Mouse (Mus musculus): Measurements from ENCODE around the gene Bcas3.
"Not testable (repeated sequence)": the region's sequence is repeated elsewhere in the genome, so short reads cannot be mapped to it uniquely, and the experiment has no call there.

Bcas3 gene

DNA sequence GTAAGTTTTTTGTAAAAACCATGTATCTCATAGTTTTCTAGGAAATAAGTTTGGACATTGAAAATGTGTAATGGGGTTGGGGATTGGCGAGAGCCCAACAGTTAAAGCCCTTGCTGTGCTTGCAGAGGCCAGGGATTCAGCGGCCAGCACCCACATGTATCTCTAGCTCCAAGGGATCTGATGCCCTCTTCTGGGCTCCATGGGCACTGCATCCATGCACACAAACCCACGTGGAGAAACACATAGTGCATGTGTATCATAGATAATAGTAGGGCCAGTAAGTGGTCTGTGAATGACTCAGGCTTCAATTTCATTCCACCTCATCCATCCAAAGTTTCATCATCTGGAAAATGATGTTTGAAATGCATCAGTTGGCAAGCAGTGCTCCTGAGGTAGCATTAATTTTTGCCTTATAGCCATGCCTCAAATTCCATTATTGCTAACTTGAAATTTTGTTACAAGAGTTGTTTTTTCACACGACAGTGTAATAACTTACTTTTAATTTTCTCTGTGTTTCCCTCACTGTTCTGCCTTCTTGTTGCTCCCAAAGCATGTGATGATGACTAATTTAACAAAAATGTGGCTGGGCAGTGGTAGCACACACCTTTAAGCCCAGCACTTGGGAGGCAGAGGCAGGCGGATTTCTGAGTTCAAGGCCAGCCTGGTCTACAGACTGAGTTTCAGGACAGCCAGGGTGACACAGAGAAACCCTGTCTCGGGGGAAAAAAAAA lies 129.9 kb downstream of the Bcas3 start:
- DNase-seq (ENCODE audit: low read depth, low spot score): peak; percentile 64

DNA sequence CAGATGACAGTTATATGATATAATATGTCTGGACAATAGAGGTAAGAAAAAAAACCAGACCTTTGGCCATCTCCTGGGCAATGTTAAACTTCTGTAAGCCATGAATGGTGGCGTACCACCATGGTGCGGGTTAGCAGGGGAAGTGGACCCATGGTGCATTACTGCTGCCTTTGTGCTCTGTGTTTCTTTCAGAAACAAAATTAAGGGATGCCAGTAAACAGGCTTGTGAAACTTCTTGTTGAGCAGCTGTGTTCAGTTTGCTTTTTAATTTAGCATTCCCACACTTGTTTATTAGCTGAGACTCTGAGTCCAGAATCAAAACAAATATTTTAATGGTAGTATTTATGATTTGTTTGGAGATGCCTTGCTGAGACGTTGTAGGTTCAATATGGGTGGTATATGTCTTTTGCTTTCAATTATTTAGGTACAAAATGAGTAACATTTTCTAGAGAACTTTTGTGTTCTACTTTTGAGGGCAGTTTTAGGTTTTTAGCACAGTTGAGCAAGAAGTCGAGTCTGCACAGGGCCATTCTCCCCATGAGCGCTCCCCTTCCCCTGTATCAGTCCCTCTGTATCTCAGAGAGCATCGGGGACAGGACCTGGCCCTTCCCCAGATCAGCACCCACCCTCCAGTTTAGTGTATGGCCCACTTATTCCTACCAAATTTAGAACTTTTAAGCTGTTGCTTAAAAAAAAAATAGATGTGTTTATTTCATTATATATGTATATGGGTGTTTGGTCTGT lies 132.4 kb downstream of the Bcas3 start:
- DNase-seq (ENCODE audit: low read depth, low spot score): no peak

DNA sequence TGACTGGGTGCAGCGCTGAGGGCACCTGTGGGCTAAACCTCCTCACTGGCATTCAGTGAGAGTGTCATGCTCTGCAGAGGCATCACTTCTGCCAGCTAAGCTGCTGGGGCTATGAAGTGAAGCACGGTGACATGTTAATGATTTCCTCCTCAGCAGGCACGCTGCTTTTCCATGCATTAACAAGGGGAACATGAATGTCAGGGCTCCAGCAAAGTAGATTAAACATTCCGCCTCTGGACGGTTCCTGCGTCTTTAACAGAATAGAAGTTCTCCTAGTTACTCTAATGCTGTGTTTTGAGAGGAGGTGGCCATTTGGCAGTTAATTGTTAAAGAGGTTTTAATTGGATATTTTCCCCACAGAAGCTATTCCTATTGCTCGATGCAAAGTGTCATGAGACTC lies 134.5 kb downstream of the Bcas3 start:
- DNase-seq (ENCODE audit: low read depth, low spot score): no peak

DNA sequence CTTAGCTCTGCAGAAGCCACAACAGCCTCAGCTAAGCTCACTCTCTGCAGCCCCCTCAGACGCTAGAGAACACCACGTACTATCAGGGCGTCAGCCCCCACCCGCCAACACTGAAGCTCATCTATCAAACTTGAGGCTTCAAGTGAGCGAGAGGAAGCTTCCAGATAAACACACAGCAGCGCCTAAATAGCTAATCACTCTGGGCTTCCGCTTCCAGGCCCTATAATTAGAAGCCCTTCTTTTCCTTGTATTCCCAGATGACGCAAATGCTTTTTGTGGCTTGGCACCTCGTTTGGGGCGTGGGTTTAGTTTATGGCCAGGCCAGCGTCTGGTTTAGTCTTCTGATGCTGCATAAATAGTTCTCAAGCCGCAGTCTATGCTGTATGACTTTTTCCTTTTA lies 139.3 kb downstream of the Bcas3 start:
- no peak for DNase-seq (ENCODE audit: low read depth, low spot score)

DNA sequence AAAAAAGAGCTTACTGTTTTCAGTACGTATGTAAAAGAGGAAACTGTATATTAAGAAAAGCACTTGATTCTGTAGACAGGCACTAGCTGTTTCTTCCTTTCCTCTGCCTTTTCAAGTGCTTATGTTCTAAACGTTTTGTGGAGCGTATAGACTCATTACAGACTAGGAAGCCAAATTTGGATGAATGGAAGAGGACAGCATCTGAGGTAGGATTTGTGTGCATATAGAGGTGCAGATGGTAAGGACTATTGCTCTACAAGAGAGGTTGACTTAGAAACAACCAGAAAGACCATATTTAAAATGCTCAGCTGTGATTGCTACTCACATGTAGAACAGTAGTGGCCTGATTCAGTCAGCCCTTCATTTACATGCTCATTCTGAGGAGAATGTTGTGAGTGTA lies 139.7 kb downstream of the Bcas3 start:
- DNase-seq (ENCODE audit: low read depth, low spot score): no peak

DNA sequence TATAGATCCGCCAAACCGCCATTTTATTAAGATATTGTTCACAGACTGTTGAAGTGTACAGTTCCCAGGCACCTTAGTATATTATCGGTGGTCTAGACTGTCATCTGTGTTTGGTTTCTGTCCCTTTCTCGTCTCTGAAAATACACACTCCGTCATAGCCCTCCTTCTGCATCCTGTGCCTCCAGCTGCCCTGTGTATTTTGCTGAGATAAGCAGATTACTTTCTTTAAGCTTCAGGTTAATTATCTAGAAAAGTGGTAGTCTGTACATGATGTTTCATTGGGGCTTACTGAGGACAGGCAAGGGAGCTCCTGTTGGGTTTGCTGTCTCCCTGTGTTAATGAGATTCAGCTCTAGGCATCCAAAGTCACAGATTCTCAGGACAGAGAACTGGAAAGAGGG lies 146.6 kb downstream of the Bcas3 start:
- DNase-seq (ENCODE audit: low read depth, low spot score): no peak

DNA sequence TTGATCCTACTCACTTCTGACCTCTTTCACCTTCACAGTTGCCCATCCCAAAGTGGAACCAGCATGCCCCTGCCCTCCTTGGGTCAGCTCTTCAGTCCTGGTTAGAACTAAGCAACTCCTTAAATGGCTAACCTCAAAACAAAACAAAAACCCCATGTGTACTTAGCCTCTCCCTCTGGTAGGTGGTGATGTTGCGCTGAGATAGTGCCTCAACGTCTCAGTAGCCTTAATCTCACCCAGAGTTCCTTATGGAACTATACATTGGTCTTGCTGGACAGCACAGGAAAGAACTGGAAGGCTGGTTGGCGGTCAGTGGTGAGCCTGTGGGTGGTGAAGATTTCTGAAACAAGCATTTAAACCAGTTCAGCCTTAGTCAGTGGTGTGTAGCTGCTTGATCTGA lies 149.1 kb downstream of the Bcas3 start:
- no peak for DNase-seq (ENCODE audit: low read depth, low spot score)

DNA sequence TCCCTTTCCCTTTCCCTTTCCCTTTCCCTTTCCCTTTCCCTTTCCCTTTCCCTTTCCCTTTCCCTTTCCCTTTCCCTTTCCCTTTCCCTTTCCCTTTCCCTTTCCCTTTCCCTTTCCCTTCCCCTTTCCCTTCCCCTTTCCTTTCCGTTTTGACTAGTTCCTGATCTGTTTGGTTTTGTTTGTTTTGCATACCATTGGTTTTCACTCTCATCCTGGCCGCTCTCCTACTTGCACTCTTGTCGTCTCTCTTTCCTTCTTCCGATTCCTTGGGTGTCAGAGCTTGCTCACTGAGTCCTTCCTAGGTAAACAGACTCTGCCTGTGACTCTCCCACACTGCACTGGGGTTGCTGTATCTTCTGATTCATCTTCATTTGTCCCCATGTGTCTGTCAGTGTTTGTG lies 151.8 kb downstream of the Bcas3 start:
- not testable (repeated sequence) for DNase-seq (ENCODE audit: low read depth, low spot score)

DNA sequence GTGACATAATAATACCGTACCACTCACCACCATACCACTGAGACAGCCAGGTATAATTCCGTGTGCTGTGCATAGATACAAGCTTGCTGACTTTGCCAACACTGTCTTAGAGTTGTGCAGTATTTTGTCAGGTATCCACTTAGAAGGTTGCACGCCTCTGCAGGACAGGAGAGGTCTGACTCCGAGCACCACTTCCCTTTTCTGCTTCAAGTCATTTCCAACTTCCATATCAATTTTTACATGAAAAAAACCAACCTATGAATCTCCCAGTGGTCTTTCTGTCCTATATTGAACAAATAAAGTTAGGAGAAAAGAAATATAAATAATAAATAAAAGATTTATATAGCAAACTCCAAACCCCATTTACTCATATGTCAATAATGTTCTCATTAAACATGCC lies 152.8 kb downstream of the Bcas3 start:
- no peak for DNase-seq (ENCODE audit: low read depth, low spot score)

DNA sequence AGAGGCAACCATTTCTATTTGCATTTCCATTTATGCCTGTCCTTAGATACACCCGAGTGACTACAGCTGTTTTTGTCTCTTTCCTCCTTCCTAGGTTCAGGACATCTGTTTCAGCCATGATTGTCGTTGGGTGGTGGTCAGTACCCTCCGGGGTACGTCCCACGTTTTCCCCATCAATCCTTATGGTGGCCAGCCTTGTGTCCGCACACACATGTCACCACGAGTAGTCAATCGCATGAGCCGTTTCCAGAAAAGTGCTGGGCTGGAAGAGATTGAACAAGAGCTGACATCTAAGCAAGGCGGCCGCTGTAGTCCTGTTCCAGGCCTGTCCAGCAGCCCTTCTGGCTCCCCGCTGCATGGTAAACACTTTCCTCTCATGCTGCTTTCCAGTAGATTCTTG lies 156.4 kb downstream of the Bcas3 start:
- DNase-seq (ENCODE audit: low read depth, low spot score): no peak

DNA sequence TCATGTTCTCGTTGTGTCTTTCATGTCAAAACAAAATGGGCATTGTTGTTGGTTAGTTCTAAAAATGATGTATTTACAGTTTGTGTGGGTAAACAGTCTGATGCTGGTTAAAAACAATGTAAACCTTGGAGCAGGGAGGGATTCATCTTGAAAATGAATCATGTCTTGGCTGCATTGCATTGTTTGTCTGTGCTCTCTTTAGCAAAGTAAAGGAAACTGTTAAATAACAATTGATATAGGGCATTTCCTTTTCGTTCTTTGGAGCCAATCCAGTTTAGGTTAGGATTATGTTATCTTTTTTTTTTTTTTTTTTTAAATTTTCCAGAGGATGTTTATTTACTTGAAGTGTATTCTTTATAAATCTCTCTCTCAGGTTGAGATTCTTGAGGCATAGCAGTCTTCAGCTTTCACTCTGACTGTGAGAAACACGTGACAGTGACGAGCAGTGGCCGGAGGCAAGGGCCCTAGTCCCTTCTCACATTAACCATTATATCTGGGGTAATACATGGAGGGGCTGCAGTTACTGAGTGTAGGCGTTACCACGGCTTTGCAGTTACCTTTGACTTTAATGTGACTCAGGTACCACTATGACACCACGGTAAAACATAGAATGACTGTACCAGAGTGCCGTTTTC lies 158.4 kb downstream of the Bcas3 start:
- no peak for DNase-seq (ENCODE audit: low read depth, low spot score)

DNA sequence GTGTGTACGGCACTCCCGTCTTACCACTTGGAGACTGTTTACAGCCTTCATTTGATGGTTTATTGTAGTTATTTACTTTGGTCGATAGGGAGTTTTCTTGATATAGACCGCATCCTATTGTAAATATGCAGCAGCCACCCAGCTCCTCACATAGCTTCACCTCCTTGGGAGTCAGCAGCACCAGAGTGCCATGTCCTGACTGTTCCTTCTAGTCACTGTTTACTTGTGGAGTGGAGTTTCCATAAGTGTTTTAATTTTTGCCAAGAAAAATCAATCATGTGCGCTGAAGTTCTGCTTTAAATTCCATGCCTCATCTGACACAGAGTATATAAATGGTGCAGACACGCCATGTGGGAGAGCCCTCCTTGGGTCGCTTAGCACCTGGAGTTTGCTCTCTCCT lies 163.8 kb downstream of the Bcas3 start:
- no peak for DNase-seq (ENCODE audit: low read depth, low spot score)

DNA sequence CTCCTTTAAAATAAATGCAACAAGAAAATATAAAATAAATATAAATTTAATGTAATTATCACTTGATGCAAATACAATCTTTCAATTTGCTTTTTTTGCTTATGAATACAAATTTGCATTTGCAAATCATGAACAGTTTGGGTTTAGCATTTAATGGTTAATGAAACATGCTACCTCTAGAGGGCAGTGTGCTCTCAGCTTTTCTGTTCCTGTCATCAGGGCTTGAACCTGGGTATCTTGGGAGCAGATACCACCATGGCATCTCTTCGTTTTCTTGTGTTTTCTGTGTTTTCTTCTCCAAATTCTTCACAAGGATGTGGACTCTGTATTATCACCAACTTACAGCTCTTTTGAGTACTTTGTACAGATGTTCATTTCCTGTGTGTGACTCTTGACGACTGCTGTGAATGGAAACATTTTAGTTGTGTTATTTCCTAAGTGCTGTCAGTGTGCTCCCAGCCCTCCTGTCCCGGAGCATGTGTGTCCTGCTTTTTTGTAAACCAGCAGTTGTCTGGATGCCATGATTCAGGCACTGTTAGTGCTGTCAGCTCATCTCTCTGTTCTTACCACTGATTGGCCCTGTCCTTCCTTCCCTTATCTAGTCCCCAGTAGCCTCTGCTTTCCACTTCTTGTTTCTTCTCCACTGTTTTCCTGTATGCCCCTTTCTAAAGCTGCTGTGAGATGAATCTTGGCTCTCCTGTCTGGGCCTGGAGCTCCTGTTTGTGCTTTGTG lies 165.2 kb downstream of the Bcas3 start:
- peak; percentile 56 for DNase-seq (ENCODE audit: low read depth, low spot score)

DNA sequence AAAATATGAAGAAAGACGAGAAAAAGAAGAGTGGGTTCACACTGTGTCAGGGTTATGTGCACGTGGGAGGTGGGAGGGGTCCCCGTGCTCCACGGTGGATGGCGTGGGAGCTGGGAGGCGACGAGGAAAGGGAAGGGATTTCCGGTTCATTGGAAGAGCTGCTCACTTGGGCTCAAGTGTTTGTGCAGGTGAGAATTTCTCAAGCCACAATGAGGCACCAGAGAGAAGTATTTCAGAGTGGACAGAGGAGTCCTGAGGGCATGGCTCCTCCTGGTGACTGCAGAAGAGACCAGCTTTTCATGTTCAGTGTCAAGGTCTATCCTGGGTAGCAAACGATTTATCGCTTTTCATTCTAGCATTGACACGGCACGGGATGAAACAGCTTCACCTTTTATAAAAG lies 167.3 kb downstream of the Bcas3 start:
- no peak for DNase-seq (ENCODE audit: low read depth, low spot score)

DNA sequence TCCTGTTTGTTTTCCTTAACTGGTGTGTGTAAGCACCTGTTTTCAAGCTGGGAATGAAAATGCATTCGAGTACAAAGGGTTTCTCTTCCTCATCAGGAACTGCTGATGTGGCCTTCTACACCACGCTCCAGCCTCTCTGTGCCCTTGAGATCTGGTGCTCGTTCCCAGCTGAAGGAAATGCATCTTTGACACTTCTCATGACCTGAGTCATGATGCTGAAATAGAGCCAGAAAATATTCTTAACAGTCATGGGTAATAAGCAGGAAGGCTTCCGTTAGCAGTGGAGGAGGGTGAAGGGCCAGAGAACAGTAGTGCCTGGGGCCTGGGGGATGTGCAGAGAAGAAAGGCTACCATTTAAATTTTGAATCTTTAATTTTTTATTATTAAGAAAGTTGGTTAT lies 168.0 kb downstream of the Bcas3 start:
- peak; percentile 24 for DNase-seq (ENCODE audit: low read depth, low spot score)

DNA sequence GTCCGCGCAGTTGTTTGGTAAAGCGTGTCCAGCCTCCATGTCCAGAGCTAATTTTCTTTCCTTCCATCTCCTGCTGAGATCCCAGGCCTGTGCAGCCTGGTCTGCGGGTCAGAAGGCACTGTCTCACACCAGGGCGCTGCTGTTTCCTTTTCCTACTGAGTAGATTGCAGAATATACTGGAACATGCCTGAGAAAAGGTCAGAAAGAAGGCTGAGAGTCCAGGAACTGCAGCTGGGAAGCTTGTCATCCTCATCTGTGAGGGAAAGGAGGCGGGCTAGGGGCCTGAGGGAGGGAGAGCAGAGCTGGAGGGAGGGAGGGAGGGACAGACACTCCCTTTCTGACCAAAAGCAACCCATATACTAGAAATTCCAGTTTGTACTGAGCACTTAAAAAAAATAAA lies 170.7 kb downstream of the Bcas3 start:
- no peak for DNase-seq (ENCODE audit: low read depth, low spot score)

DNA sequence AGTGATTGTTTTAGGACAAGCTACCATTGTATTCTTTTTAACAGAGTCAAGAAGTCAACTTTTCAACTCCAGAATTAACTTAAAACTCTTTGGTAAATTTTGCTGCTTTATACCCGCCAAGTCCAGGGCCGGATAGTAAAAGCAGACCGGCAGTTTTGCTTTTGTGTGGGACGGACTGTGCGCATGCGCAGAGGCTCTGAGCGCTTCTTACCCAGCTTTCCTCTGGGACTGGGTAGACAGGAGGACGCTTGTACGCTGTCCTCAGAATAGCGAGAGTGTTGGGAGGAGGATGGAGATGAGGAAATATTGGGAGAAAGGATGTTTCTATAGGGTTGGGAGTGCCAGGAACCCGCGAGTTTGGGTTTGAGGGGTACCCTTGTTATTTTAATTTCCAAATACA lies 171.2 kb downstream of the Bcas3 start:
- no peak for DNase-seq (ENCODE audit: low read depth, low spot score)

DNA sequence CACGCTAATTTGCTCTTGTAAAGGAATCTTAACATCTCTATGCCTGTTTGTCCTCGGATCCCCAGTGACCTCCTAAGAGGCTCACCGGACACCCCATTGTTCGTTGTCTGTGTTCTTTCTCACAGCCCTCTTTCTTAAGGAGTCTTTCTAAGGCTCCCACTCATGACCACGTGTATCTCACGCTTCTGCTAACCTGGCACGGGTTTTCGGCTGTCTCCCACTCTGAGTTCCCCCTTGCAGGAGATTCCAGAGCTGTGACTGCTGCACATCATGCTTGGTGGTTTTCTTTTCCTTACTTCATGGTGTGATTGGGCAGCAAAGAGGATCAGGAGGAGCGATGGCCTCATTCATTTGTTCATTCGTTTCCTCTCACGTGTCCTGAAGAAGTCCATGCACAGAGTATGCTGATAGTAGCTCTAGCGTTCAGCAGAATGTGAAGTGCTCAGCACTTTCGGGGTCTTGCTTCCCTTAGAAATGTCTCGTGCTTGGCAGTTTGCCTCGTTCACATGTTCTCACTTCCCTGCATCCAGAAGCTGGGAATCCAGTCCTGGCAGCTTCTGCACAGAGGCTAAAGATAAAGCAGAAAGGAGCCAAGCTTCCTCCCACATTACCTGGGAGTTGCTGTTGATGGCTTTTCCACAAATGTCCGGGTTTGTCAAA lies 172.0 kb downstream of the Bcas3 start:
- no peak for DNase-seq (ENCODE audit: low read depth, low spot score)

DNA sequence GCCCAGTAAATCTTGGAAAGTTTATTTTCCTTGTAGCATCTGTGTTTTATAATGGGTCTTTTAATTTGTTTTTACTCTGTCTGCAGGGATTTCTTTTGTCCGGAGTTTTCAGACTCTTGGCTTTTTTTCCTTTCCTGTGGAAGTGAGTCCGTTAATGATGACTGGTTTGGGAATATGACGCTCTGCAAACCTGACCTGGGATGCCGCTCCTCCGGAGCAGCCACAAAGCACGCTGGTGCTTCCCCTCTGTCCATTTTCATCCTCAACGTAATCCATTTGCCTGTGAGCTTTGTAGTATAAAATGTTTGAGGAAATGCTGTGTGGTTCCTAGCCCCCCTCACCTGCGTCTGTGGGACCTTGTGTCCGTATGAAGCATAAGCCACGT lies 172.5 kb downstream of the Bcas3 start:
- DNase-seq (ENCODE audit: low read depth, low spot score): no peak

DNA sequence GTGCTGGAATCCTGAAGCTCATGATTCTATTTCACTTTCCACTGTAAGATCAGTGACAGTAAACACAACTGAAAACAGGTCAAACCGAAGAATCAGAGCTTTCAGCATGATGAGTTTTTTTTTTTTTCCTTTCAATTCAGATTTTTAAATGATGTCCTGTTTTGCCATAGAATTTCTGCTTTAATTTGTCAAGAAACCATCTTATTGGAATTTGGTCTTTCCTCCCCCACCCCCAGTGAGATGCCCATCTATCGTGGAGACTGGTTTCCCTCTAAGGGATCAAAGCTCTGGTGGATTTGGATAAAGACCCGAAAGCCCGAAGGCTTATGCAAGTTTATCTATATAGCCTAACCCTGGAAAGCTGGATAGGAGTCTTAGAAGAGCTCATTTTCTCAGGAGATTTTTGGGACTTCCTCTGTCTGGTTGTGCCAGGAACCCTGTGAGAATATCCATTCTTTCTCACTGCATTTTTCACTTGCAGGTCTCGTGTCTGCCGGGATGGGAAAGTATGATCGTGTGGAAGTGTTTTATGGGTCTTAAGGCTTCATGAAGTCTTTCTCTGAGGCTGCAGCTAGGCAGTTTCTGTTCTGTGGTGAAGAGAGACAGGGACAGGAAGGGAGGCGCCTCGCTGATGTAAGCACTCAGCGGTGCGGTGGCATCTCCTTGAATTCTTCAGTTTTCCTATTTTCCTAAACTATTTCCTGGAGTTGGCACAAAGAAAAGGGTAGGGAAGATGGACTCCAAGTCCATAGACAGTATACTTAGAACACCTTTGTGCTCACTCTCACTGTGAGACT lies 173.2 kb downstream of the Bcas3 start:
- DNase-seq (ENCODE audit: low read depth, low spot score): no peak

DNA sequence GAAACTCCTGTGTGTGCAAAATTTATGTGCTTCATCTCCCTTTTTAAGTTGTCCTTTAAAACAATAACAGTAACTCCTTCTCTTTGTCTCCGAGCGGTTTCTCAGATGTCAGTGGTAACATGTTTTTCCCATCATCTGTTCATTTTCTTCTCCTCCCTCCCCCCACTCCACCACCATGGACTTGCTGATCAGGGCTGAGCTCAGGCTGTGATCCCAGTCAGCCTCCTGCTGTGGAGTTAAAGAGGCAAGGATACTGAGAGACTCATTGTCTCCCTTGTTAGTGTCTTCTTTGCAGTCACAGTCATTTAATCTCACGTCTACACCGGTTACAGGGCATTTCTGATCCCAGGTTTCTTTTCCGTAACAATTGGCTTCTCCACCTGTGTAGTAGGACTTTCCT lies 174.3 kb downstream of the Bcas3 start:
- no peak for DNase-seq (ENCODE audit: low read depth, low spot score)
